Mouse (Mus musculus): ENCODE measurements around the gene Shisa8.

Shisa8 gene

GRCm38 (mm10) chr15:82203611-82204351 lies 8.8 kb downstream of the Shisa8 start:
- DNase-seq (ENCODE audit: low read depth, low spot score) = no peak

GRCm38 (mm10) chr15:82203090-82203489 lies 9.5 kb downstream of the Shisa8 start:
- DNase-seq (ENCODE audit: low read depth, low spot score) = no peak

- no peak for DNase-seq (ENCODE audit: low read depth, low spot score)
These were observed 10.5 kb downstream of the Shisa8 start for GRCm38 (mm10) chr15:82202086-82202485.

GRCm38 (mm10) chr15:82199546-82199945 lies 13.1 kb downstream of the Shisa8 start:
- no peak for DNase-seq (ENCODE audit: low read depth, low spot score)

GRCm38 (mm10) chr15:82198342-82198741 lies 14.3 kb downstream of the Shisa8 start:
- no peak for DNase-seq (ENCODE audit: low read depth, low spot score)

GRCm38 (mm10) chr15:82197937-82198336 lies 14.7 kb downstream of the Shisa8 start:
- no peak for DNase-seq (ENCODE audit: low read depth, low spot score)

- DNase-seq (ENCODE audit: low read depth, low spot score) = no peak
These were observed 15.3 kb downstream of the Shisa8 start for GRCm38 (mm10) chr15:82197246-82197750.

GRCm38 (mm10) chr15:82196300-82196699 lies 16.3 kb downstream of the Shisa8 start:
- DNase-seq (ENCODE audit: low read depth, low spot score) = no peak

GRCm38 (mm10) chr15:82192617-82193016 lies 20.0 kb downstream of the Shisa8 start:
- no peak for DNase-seq (ENCODE audit: low read depth, low spot score)

GRCm38 (mm10) chr15:82188481-82189240 lies 24.0 kb downstream of the Shisa8 start:
- no peak for DNase-seq (ENCODE audit: low read depth, low spot score)

- DNase-seq (ENCODE audit: low read depth, low spot score) = peak; percentile 75
These were observed 24.7 kb downstream of the Shisa8 start for GRCm38 (mm10) chr15:82187924-82188323.

GRCm38 (mm10) chr15:82187401-82187800 lies 25.2 kb downstream of the Shisa8 start:
- no peak for DNase-seq (ENCODE audit: low read depth, low spot score)

- DNase-seq (ENCODE audit: low read depth, low spot score) = no peak
These were observed 25.7 kb downstream of the Shisa8 start for GRCm38 (mm10) chr15:82186931-82187330.

- DNase-seq (ENCODE audit: low read depth, low spot score) = no peak
These were observed 26.5 kb downstream of the Shisa8 start for GRCm38 (mm10) chr15:82186131-82186530.

GRCm38 (mm10) chr15:82185062-82185783 lies 27.4 kb downstream of the Shisa8 start:
- DNase-seq (ENCODE audit: low read depth, low spot score) = no peak

- DNase-seq (ENCODE audit: low read depth, low spot score) = no peak
These were observed 28.0 kb downstream of the Shisa8 start for GRCm38 (mm10) chr15:82184656-82185055.

GRCm38 (mm10) chr15:82184183-82184582 lies 28.4 kb downstream of the Shisa8 start:
- no peak for DNase-seq (ENCODE audit: low read depth, low spot score)

GRCm38 (mm10) chr15:82183596-82183995 lies 29.0 kb downstream of the Shisa8 start:
- DNase-seq (ENCODE audit: low read depth, low spot score) = no peak

- DNase-seq (ENCODE audit: low read depth, low spot score) = no peak
These were observed 30.3 kb downstream of the Shisa8 start for GRCm38 (mm10) chr15:82182311-82182710.

GRCm38 (mm10) chr15:82181131-82181530 lies 31.5 kb downstream of the Shisa8 start:
- DNase-seq (ENCODE audit: low read depth, low spot score) = no peak

GRCm38 (mm10) chr15:82177743-82178290 lies 34.8 kb downstream of the Shisa8 start:
- DNase-seq (ENCODE audit: low read depth, low spot score) = no peak

GRCm38 (mm10) chr15:82175091-82175490 lies 37.5 kb downstream of the Shisa8 start:
- no peak for DNase-seq (ENCODE audit: low read depth, low spot score)
